Mouse (Mus musculus) bone marrow, adult 2 months (tissue): ENCODE measurements around the gene Ylpm1.

Experiments used
- CTCF ChIP-seq: fragments of 200-500 bp; IDR thresholded peaks from 2 replicates; pipeline ENCODE4 v1.5.1; 2011; ENCODE audit warnings: low read length, control low read depth; ENCODE audit not compliant: control insufficient read depth, insufficient read depth
- POLR2A ChIP-seq: fragments of 200-500 bp; IDR thresholded peaks from 2 replicates; pipeline ENCODE4 v1.6.1; 2011; ENCODE audit warnings: low read depth, mild to moderate bottlenecking, control low read depth, low read length, borderline replicate concordance; ENCODE audit not compliant: control insufficient read depth

- TF ChIP-seq CTCF, result no peak
- TF ChIP-seq POLR2A, result no peak
Observed at GRCm38 (mm10) chr12:85115678-85116077, 119.6 kb downstream of the Ylpm1 start.
